Mouse (Mus musculus) midbrain, postnatal 0 days (tissue): ENCODE data around the gene Acbd4. TPM values are rescaled to one million over a fixed set of nuclear protein-coding genes. Genes with fewer than 3 reads are reported as not detected.

Experiments used
- ATAC-seq: fragments of 200-750 bp; cut with Nextera tagmentation; 2 replicates; pipeline ENCODE4 v1.8.0; 2017; ENCODE audit warnings: moderate number of reproducible peaks, mild to moderate bottlenecking, moderate TSS enrichment, moderate library complexity; ENCODE audit not compliant: low FRiP score
- DNase-seq: peaks from one replicate; pipeline ENCODE4 v3.0.0-alpha.2; 2015; ENCODE audit warnings: low spot score
- H3K27ac ChIP-seq: fragments of 300-500 bp; sonication (generic); 2 replicates; pipeline ENCODE4 v1.5.1; 2014; ENCODE audit warnings: low read depth, mild to moderate bottlenecking, low read length, mixed read lengths
- H3K27me3 ChIP-seq: fragments of 300-500 bp; sonication (generic); 2 replicates; pipeline ENCODE4 v1.6.1; 2014; ENCODE audit warnings: low read length, control low read depth, mixed read lengths; ENCODE audit not compliant: insufficient read depth
- H3K36me3 ChIP-seq: fragments of 300-500 bp; sonication (generic); 2 replicates; pipeline ENCODE4 v1.6.1; 2014; ENCODE audit warnings: low read length, control low read depth, mixed read lengths; ENCODE audit not compliant: insufficient read depth
- H3K4me1 ChIP-seq: fragments of 300-500 bp; sonication (generic); 2 replicates; pipeline ENCODE4 v1.6.1; 2014; ENCODE audit warnings: mild to moderate bottlenecking, control low read depth, antibody characterized with exemption, low read length, mixed read lengths; ENCODE audit not compliant: insufficient read depth
- H3K4me2 ChIP-seq: fragments of 300-500 bp; sonication (generic); 2 replicates; pipeline ENCODE4 v1.6.1; 2014; ENCODE audit warnings: low read depth, mild to moderate bottlenecking, low read length, mixed read lengths; ENCODE audit not compliant: poor library complexity, severe bottlenecking
- H3K4me3 ChIP-seq: fragments of 300-500 bp; sonication (generic); 2 replicates; pipeline ENCODE4 v1.5.1; 2014; ENCODE audit warnings: low read depth, mild to moderate bottlenecking, low read length, moderate library complexity
- H3K9ac ChIP-seq: fragments of 300-500 bp; sonication (generic); replicated peaks from 2 replicates; pipeline ENCODE4 v1.6.1; 2014; ENCODE audit warnings: mild to moderate bottlenecking, low read length, moderate library complexity, mixed read lengths; ENCODE audit not compliant: poor library complexity, severe bottlenecking
- H3K9me3 ChIP-seq: fragments of 300-500 bp; sonication (generic); 2 replicates; pipeline ENCODE4 v1.6.1; 2016; ENCODE audit warnings: low read length, control low read depth
- CTCF ChIP-seq: IDR thresholded peaks from 2 replicates; pipeline ENCODE4 v1.5.1; 2016; ENCODE audit warnings: antibody characterized with exemption, mild to moderate bottlenecking
- WGBS: fragments of 180-500 bp; shearing (Covaris S2); extraction: QIAGEN DNeasy Blood & Tissue Kit; methylation state at CpG from one replicate; pipeline ENCODE4 v1.1.7; 2014; 5-methylcytosine and 5-hydroxymethylcytosine counted together
- polyA plus RNA-seq: library from polyadenylated mRNA; unstranded; fragments of >200 nt; fragmentation: Nextera tagmentation; extraction: Ambion mirVana; gene quantifications from 2 replicates; pipeline ENCODE4 v1.2.1, GENCODE M21; 2015
- total RNA-seq: library from RNA; depleted of rRNA; stranded (reverse); fragments of >200 nt; gene quantifications from 2 replicates; pipeline ENCODE4 v1.2.3, GENCODE M21; 2014

Acbd4 gene
- total and polyA plus RNA-seq, 2 experiments from 2014 or later = 17.5 to 22.9 TPM

DNA sequence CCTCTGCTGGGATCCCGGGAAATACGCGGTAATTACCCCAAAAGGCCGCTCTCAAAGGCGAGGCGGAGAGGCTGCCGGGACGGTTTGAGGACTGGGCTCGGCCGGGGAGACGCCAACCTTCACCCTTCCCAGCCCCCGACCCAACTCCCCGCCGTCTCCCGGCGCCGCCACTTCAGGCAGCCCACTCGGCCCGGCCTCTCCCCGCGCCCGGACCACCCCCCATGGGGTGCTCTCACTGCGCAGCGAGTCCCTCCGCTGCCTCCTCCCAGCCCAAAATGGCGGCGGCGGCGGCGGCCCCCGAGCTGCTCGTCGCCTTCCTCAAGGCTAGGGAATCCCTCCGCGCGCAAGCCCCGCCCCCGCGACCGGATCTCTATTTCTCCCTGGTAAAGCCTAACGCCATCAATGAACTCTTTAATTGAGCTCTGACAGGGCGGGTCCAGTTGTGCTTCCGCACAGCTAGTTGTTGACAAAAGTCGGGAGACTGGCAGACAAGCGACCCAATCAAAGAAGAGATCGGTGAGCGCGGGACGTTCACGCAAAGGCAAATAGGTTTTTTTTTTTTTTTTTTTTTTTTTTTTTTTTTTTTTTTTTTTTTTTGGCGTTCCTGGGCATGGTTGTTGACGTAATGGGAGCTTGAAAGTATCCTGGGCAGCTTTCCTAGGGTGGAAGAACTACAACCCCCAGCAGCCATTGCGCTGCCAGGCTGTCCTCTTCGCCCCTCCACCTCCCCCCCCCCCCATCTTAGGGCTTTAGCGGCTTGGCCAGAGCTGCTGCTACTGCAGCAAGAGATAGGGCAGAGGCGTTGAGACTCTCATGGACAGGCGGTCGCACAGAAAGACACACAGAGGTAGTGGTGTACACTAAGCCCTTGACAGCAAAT lies 31.3 kb downstream of the Acbd4 start:
- WGBS = under 1% methylated on average over 46 of the region's 58 CpGs
- peak overlapping the region; percentile 100 for H3K27ac ChIP-seq
- TF ChIP-seq CTCF = no peak
- H3K4me1 ChIP-seq = 0 out of 2 replicates have a peak, but pooled peaks cover 7% of the 10 kb centered on the region
- peak overlapping the region; percentile 87 for H3K4me3 ChIP-seq
- ATAC-seq (peak; percentile 94), DNase-seq (peak; percentile 100)
- no peaks in the 10 kb centered on the region for H3K27me3 ChIP-seq
- H3K9me3 ChIP-seq = no peaks in the 10 kb centered on the region
- H3K4me2 ChIP-seq = peak overlapping the region; percentile 65
- H3K9ac ChIP-seq = peak overlapping the region; percentile 98
- no peaks in the 10 kb centered on the region for H3K36me3 ChIP-seq

DNA sequence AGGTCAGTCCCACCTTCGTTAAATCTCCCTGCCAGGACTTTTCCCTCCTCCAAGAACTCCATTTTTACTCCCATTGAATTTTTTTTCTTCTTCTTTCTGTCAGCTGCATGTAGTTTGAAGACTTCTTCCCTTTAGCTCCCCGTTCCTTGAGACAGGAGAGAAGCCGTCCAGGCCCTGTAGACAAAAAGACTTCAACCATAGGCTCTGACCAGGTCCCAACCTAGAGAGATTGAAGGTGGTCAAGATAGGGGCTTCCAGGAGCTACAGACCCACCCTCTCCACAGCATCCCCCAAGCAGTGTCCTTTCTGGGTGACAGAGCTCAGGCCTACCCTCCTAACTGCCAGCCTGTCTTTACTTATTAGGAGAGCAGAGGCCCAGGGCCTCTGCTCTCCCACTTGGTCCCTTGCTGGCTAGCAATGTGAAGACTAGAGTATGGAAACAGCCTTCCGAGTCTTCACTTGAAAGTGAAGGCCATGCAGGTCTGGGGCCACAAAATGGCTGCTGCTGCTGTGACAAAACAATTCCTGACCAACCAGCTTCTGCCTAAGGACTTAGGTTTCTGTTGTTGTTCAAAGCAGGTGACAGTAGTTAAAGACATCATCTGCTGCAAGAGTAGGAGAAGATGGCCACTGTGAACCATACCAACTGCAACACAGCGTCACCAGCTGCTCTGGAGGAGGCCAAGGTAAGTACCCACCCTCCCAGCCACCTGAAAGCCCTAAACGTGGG lies 32.1 kb downstream of the Acbd4 start:
- no peak for TF ChIP-seq CTCF
- ATAC-seq (no peak; the same call in 1 of the 2 replicates), DNase-seq (no peak)

DNA sequence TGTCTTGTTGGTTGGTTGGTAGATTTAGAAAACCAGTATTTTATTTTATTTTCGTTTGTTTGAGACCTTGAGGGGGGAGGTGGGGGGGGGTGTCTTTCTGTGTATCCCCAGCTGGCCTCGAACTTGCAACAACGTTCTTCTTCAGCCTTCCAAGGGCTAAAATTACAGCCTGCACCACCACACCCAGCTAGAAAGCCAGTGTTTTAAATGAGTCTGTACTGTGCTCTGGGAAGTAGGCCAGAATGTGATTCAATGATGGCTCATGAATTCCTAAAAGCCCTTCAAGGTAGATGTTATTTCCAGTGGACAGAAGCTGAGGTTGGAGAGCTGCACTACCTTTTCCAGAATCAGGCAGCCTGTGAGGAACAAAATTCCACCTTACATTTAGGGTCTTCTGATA lies 32.7 kb downstream of the Acbd4 start:
- DNase-seq = no peak
- H3K4me2 ChIP-seq = peak overlapping the region; percentile 43
- ATAC-seq = no peak
- no peaks in the 10 kb centered on the region for H3K27me3 ChIP-seq
- WGBS = 75% methylated on average over 3 of the region's 3 CpGs
- H3K4me1 ChIP-seq = 0 out of 2 replicates have a peak, but pooled peaks cover 7% of the 10 kb centered on the region
- H3K4me3 ChIP-seq = no peak overlapping the region
- TF ChIP-seq CTCF = no peak
- no peaks in the 10 kb centered on the region for H3K9me3 ChIP-seq
- peaks cover 11% of the 10 kb centered on the region for H3K36me3 ChIP-seq
- no peak overlapping the region for H3K9ac ChIP-seq
- peak overlapping the region; percentile 79 for H3K27ac ChIP-seq

More for the DNA sequence above, 32.1 kb downstream of the Acbd4 start:
- Histone ChIP-seq H3K4me3 (peak overlapping the region; percentile 14), H3K4me1 (0 out of 2 replicates have a peak, but pooled peaks cover 7% of the 10 kb centered on the region), H3K36me3 (peaks cover 5% of the 10 kb centered on the region), H3K9me3 (no peaks in the 10 kb centered on the region), H3K27me3 (no peaks in the 10 kb centered on the region), H3K27ac (peak overlapping the region; percentile 79), H3K9ac (peak overlapping the region; percentile 48; the same call in 1 of the 2 replicates), H3K4me2 (peak overlapping the region; percentile 43)
- WGBS = 49% methylated on average over 6 of the region's 6 CpGs

DNA sequence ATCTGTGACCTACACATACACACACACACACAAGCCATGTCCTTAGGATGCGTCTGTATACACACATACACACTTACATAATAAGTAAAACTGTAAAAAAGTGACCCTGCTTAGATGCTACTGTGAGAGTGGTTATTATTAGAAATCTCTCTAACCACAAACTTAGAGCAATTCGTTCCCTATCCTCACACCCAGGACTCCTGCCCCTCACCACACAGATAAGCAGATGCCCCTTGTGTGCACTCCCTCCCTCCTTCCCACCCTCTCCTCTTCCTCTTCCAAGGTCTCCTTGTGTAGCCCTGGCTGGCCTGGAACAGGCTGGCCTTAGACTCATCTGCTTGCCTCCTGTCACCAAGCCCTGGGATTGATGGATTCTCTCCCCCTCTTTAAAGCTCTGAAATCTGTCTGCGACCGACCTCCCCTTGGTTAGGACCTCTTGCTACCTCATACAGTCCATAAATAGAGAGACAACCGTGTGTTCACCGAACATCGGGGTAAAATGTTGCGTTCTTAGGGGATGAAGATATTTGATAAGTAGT lies 34.6 kb downstream of the Acbd4 start:
- WGBS = 88% methylated on average over 8 of the region's 8 CpGs
- Histone ChIP-seq H3K9me3 (no peaks in the 10 kb centered on the region), H3K36me3 (peaks cover 22% of the 10 kb centered on the region), H3K4me3 (no peak overlapping the region), H3K27ac (no peak overlapping the region), H3K9ac (no peak overlapping the region), H3K27me3 (no peaks in the 10 kb centered on the region), H3K4me1 (0 out of 2 replicates have a peak, but pooled peaks cover 9% of the 10 kb centered on the region), H3K4me2 (no peak overlapping the region)
- no peak for TF ChIP-seq CTCF
- no peak for ATAC-seq
- DNase-seq = no peak

DNA sequence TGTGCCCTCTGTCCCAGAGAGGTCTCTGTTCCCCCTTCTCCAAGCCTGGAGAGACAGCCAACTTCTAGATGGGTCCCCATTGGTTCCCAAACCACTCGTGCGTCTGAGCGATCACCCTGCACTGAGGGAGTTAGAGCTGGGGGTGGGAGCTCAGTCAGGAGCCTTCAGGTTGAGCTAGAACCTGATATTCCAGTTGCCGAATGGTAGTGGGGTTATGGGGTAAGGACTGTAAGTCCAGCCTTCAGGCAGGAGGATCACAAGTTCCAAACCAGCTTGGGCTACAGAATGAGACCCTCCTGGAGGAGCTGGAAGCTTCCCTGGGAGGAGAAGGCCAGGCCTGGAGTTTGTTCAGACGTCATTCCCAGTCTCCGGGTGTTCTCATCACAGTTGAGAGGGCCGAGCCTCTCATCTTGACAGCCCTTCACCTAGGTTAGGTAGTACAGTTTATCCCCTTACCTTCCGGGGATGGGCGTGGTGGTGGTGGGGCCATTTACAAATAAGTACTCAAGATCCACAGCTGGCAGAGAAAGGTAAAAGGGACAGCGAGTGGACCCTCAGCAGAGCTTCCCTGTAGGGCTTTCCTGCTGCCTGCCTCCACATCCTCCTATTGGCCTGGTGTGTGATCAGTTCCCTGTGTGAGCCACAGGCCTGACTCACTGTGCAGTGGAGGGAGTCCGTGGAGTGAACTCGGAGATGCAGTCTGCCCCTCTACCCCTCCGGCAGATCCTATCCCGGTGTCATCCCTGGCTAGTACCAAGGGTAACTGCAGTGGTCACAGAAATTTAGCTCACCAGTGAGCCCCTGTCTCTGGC lies 38.7 kb downstream of the Acbd4 start:
- TF ChIP-seq CTCF = no peak
- Histone ChIP-seq H3K4me3 (no peak overlapping the region), H3K9me3 (no peaks in the 10 kb centered on the region), H3K4me1 (peaks cover 15% of the 10 kb centered on the region; the same call in 1 of the 2 replicates), H3K27me3 (no peaks in the 10 kb centered on the region), H3K36me3 (peaks cover 22% of the 10 kb centered on the region), H3K9ac (0 out of 2 replicates have a peak overlapping the region, but pooled peaks have one; percentile 24), H3K4me2 (no peak overlapping the region), H3K27ac (no peak overlapping the region)
- WGBS = 81% methylated on average over 14 of the region's 14 CpGs
- no peak for ATAC-seq
- no peak for DNase-seq
